Mouse (Mus musculus) gonadal fat pad, adult 2 months (tissue): ENCODE results near the gene St8sia1. TPM values are rescaled to one million over a fixed set of nuclear protein-coding genes. Genes with fewer than 3 reads are reported as not detected.

Experiments
- DNase-seq: peaks from one replicate; pipeline ENCODE4 v3.0.0-alpha.2; 2012; ENCODE audit warnings: low read depth
- polyA plus RNA-seq: library from polyadenylated mRNA; depleted of rRNA; stranded (reverse); fragments of >200 nt; gene quantifications from 2 replicates; pipeline ENCODE4 v1.2.3, GENCODE M21; 2012

St8sia1 gene
- polyA plus RNA-seq, 1 experiment = 0.04 TPM

DNA sequence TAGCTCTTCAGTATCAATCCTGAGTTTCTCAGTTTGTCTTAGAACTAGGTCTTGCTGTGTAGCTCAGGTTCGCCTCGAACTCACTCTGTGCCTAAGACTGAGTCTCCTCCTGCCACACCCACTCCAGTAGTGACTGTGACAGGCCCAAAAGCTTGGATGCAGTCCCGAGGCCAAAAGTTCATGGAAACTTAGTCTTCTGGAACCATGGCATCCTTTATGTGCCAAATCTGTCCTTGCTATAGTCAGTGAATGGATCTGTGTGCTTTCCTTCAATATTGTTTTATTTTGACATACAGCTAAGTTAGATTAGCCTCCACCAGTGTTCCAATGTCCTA lies 54.5 kb downstream of the St8sia1 start:
- no peak for DNase-seq

DNA sequence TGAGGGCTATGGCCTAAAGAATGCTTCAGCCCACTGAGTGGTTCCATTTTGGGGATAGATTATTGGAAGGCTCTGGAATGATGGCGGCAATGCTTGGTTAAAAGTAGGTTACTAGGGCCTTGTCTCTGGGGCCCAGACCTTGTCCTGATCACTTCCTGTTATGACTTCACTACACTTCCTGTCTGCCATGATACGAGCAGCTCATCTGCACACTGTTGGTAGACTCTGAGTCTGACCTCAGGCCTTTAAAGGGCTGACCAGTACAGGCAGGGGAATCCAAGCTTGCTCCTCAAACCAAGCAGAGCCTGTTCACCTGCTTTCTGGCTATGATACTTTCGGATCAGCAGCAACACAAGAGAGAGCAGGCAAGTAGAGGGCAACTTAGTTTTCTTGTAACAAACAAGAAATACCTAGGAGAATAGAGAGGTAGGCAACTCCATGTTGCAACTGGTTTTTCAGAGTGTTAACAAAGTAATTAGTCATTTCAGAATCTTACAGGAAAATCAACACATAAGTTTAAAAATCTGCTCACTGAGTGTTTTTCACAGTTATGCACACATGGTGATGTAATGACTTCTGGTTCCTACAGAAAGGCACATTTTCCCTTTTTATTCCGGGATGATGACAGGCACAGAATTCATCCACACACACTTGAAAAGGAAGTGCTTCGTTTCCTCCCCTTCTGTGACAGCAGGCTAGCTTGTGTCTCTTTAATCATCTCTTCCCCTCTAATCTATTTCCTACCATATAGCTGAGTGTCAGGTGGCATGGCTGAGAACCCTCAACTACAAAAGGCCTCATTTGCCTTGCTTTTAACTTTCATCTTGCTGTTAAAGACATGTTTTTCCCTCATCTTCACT lies 55.1 kb downstream of the St8sia1 start:
- DNase-seq = no peak

GRCm38 (mm10) chr6:142908412-142908811 lies 55.8 kb downstream of the St8sia1 start:
- no peak for DNase-seq

DNA sequence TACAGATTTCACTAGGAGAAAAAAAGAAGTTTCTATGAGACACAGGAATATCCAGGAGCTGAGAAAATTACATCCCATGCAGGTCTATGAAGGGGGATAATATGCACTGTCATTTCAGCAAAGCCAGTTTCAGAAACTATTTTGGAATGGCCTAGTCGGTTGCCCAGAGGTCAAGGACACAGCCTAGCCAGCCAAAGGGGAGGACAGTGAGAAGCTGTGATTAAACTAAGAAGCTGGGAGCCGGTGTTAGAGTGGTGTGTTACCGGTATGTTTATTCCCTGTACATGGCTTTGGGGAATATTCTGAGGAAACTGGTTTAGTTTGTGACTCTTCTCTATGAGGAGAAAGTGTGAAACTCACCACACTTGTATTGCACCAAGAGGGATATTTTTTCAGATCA lies 68.9 kb downstream of the St8sia1 start:
- DNase-seq = no peak

GRCm38 (mm10) chr6:142893716-142894115 lies 70.5 kb downstream of the St8sia1 start:
- DNase-seq = no peak

DNA sequence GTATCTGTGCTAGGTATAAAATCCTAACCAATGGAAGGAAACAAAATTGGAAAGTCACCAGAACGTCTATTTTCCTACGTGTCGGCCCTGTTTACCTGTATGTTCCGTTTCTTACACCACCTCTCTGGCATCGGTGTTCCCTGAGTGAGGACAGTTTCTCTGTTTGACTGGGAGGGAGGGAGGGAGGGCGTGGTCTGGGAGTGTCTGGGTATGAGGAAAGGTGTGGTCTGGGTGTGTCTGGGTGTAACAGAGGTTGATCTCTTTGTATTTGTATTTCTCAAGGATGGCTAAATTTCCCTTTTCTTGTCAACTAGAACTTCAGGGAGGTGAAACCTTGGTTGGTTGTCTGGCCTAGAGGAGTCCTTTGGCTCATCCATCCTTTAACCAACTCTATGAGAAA lies 73.9 kb downstream of the St8sia1 start:
- no peak for DNase-seq

- DNase-seq = no peak
These were observed 75.1 kb downstream of the St8sia1 start for GRCm38 (mm10) chr6:142888970-142889740.

DNA sequence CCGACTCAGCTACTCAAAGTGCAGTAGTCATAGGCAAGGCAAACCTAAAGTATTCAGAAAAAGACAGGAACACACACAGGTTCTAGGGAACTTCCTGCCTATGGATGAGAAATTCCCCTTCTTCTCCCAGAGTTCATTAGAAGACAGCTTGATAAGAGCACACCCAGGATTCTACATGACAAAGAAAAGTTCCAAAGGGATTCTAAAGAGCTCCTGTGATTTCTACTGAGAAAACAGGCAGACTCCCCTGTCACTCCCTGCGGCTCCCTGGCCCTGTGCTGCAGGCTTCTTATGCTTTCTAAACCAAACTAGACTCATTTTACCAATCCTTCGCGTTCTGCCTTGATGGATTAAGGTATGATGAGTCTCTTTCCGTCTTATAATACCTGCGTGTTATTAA lies 75.9 kb downstream of the St8sia1 start:
- no peak for DNase-seq

DNA sequence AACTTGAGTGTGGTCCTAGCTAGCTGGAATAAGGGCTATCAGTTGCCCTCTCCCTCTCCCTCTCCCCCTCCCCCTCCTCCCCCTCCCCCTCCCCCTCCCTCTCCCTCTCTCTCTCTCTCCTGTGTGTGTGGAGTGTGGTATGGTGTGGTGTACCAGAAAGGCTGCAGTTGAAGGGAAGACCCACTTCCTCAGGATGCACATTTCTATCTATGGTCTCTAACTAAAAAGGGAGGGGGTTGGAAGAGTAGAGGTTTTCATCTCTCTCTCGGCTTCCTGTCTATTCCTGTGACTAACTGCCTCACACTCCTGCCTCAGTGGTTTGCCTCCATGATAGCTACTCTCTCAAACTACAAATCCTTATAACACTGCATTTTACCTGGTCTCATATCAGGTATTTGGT lies 76.9 kb downstream of the St8sia1 start:
- no peak for DNase-seq

GRCm38 (mm10) chr6:142885364-142886154 lies 78.7 kb downstream of the St8sia1 start:
- DNase-seq = no peak

GRCm38 (mm10) chr6:142884128-142884527 lies 80.1 kb downstream of the St8sia1 start:
- no peak for DNase-seq

GRCm38 (mm10) chr6:142880849-142881470 lies 83.3 kb downstream of the St8sia1 start:
- no peak for DNase-seq

GRCm38 (mm10) chr6:142878744-142879701 lies 85.2 kb downstream of the St8sia1 start:
- DNase-seq = no peak

DNA sequence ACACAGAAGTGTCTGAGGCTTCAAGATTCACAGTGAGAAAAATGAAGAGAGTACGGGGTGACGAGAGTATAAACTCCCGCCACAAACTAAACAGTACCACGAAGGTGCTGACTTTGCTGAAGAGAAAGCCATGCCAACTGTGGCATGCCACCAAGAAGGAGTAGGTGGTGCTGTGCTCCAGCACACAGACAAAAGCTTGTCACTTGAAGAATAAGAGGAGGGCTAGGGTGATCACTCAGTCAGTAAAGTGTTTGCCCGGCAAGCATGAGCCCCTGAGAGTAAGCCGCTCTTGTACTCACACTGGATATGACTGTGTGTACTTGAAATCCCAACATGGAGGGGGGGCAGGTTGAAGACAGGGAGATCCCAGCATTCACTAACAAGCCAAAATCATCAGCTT lies 87.0 kb downstream of the St8sia1 start:
- DNase-seq = no peak

- DNase-seq = no peak
These were observed 87.9 kb downstream of the St8sia1 start for GRCm38 (mm10) chr6:142876279-142876899.

DNA sequence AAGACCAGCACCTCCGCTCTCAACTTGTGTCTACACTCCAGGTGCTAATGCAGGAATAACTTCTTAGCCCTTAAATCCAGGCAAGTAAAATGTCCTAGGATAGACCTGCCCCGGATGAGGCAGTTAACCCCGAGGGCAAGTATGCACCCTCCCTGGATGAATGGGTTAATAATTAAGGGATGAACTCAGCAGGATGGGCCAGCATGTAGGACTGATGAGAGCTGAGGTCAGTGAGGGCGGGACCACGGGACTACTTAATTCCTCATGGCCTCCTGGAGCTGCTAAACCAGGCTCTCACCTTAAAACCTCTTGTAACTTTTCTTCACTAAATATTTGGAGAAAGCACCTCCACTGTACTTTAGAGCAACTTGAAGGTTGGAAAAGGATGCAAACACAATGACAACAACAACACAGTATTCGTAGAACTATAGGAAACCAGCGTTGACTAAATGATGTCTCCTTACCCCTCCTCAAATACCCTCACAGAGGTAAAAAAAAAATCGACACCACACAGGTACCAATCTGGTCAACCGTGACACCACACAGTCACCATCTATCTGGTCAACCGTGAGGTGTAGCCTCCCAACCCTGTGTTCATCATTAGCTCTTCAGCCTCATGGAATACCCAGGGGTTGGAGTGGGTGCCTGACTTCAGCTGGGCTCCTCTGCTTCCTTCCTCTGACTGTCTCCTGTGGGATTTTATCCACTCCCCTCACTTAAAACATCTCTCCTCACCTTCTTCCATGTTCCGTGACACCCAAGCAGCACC lies 90.3 kb downstream of the St8sia1 start:
- DNase-seq = no peak

- no peak for DNase-seq
These were observed 94.4 kb downstream of the St8sia1 start for GRCm38 (mm10) chr6:142869715-142870422.

DNA sequence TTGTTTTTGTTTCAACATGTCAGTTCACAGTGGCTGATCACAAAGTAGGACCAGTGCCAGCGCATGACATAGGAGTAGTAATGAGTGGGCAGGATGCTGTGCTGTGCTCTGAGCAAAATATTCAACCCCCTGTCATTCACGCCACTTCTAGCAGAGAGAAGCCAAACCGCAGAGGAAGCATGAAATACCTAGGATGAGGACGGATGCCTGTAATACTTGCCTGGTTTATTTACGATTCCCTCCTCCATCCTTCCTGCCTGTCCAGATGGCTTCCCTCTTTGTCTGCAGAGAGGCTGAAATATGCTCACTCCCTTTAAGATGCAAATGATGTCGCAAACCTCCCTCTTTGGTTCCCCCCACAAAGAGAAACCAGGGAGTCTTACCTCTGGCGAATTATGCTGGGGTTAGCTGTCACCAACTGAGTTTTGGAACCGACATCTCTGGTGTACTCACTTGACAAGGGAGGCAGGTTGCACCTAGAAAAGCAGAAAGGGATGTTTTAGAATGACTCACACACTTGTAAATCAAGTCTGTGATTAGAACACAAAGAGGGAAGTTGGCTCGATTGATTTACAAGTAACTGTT lies 96.7 kb downstream of the St8sia1 start:
- DNase-seq = no peak
